Mouse (Mus musculus) intestine, embryonic 16.5 days (tissue): ENCODE data around the gene Tamm41. TPM values are rescaled to one million over a fixed set of nuclear protein-coding genes. Genes with fewer than 3 reads are reported as not detected.

Experiments used
- ATAC-seq: fragments of 200-750 bp; cut with Nextera tagmentation; 2 replicates; pipeline ENCODE4 v1.8.0; 2017; ENCODE audit warnings: moderate TSS enrichment, moderate library complexity
- H3K27ac ChIP-seq: fragments of 300-500 bp; sonication (generic); 2 replicates; pipeline ENCODE4 v1.5.1; 2014; ENCODE audit warnings: mild to moderate bottlenecking, low read length
- H3K27me3 ChIP-seq: fragments of 300-500 bp; sonication (generic); replicated peaks from 2 replicates; pipeline ENCODE4 v1.6.1; 2014; ENCODE audit warnings: low read length, control low read depth, mixed read lengths; ENCODE audit not compliant: control insufficient read depth, insufficient read depth
- H3K36me3 ChIP-seq: fragments of 300-500 bp; sonication (generic); 2 replicates; pipeline ENCODE4 v1.6.1; 2014; ENCODE audit warnings: low read length, control low read depth; ENCODE audit not compliant: control insufficient read depth, insufficient read depth
- H3K4me1 ChIP-seq: fragments of 300-500 bp; sonication (generic); 2 replicates; pipeline ENCODE4 v1.6.1; 2014; ENCODE audit warnings: low read length, control low read depth, mixed read lengths; ENCODE audit not compliant: control insufficient read depth, insufficient read depth
- H3K4me2 ChIP-seq: fragments of 300-500 bp; sonication (generic); 2 replicates; pipeline ENCODE4 v1.6.1; 2014; ENCODE audit warnings: low read depth, low read length, control low read depth
- H3K4me3 ChIP-seq: fragments of 300-500 bp; sonication (generic); 2 replicates; pipeline ENCODE4 v1.5.1; 2014; ENCODE audit warnings: mild to moderate bottlenecking, low read length
- H3K9ac ChIP-seq: fragments of 300-500 bp; sonication (generic); 2 replicates; pipeline ENCODE4 v1.6.1; 2014; ENCODE audit warnings: low read depth, low read length
- H3K9me3 ChIP-seq: fragments of 300-500 bp; sonication (generic); 2 replicates; pipeline ENCODE4 v1.6.1; 2016; ENCODE audit warnings: low read length, control low read depth; ENCODE audit not compliant: control insufficient read depth
- WGBS: fragments of 180-500 bp; shearing (Covaris S2); extraction: QIAGEN DNeasy Blood & Tissue Kit; methylation state at CpG from one replicate; pipeline ENCODE4 v1.1.7; 2014; 5-methylcytosine and 5-hydroxymethylcytosine counted together
- polyA plus RNA-seq: library from polyadenylated mRNA; unstranded; fragments of >200 nt; fragmentation: Nextera tagmentation; extraction: Ambion mirVana; gene quantifications from 2 replicates; pipeline ENCODE4 v1.2.1, GENCODE M21; 2015

The Tamm41 gene
- polyA plus RNA-seq, 1 experiment from 2014 or later = 66.8 TPM

- Histone ChIP-seq H3K4me3 (peak within 1 kb of the TSS; percentile 79), H3K9ac (peak within 1 kb of the TSS; percentile 82), H3K27me3 (no peaks in the 10 kb centered on the region), H3K4me1 (peaks cover 19% of the 10 kb centered on the region), H3K4me2 (peak within 1 kb of the TSS; percentile 99), H3K27ac (peak within 1 kb of the TSS; percentile 84), H3K9me3 (no peaks in the 10 kb centered on the region), H3K36me3 (no peaks in the 10 kb centered on the region)
- ATAC-seq = peak; percentile 69
- WGBS = under 1% methylated on average over 79 of the region's 79 CpGs
Observed at GRCm38 (mm10) chr6:114969213-114970120, 68.2 kb downstream of the Tamm41 start, which contains the start of gene Vgll4. Gene Vgll4, minus strand, starts transcription at chr6:114969994.

DNA sequence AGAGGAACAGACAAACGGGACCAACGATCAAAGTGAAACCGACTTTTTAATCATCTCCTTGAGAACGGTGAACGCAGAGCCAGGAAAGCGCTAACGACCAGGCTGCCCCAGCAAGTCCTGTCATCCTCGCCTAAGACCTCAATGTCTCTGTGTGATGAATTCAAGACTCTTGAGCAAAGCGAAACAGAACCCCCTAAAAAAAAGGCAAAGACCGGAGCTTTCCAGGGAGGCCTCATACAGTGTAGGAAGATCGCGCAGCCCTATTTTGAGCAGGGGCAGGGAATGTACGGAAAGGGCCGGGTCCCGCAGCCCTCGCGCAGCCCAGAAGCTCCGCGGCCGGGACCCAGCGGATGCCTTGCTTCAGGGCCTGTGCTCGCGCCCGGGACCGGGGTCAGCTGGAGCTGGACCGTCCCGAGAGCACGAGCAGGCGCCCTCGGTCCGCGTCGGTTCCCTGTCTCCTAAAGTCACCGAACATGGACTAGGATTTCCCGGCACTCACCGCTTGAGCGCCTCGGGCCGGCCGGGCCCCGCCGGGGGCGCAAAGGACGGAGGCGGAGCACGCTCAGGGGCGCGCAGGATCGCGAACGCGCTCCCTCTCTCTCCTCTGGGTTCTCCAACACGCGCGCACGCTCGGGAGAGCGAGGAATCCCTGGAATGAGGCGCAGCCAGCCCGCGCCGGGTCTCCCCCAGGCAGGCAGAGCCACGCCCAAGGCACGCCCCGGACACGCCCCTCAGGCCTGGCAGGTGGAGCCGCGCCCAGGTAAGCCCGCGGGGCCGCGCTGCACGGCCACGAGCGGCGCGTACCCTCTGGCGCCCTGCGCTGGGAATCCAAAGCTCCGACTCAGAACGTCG is 69.1 kb downstream of the Tamm41 start:
- under 1% methylated on average over 76 of the region's 82 CpGs for WGBS
- peak overlapping the region; percentile 99 for H3K4me2 ChIP-seq

DNA sequence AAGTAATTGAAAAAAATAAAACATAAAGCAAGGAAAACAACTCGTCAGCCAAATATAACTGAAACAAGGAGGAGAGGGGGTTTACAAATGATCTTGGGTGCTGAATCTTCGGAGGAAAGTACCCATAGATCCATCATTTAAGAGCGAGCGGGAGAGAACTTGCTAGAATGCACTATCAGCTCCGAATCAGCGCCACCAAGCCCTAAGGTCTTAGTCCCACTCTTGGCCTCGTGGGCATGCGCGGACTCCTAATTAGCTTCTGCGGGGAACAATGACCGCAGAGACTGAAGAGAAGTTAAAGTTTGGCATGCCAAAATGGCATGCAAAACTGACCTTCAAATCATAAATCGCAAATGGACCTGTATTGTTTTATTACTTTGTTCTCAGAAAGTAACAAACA is 70.1 kb downstream of the Tamm41 start:
- no peak overlapping the region for H3K27ac ChIP-seq
- H3K27me3 ChIP-seq = no peaks in the 10 kb centered on the region
- 60% methylated on average over 12 of the region's 12 CpGs for WGBS
- H3K4me3 ChIP-seq = peak overlapping the region; percentile 79
- ATAC-seq = no peak
- H3K36me3 ChIP-seq = no peaks in the 10 kb centered on the region
- no peaks in the 10 kb centered on the region for H3K9me3 ChIP-seq
- H3K4me1 ChIP-seq = peaks cover 25% of the 10 kb centered on the region
- no peak overlapping the region; the same call in 1 of the 2 replicates for H3K9ac ChIP-seq
- peak overlapping the region; percentile 99 for H3K4me2 ChIP-seq

More for the DNA sequence above, 69.1 kb downstream of the Tamm41 start:
- Histone ChIP-seq H3K4me1 (peaks cover 25% of the 10 kb centered on the region), H3K27ac (peak overlapping the region; percentile 84), H3K4me3 (peak overlapping the region; percentile 79), H3K9ac (peak overlapping the region; percentile 82), H3K36me3 (no peaks in the 10 kb centered on the region), H3K27me3 (no peaks in the 10 kb centered on the region), H3K9me3 (no peaks in the 10 kb centered on the region)
- ATAC-seq = peak; percentile 92

- no peak for ATAC-seq
- Histone ChIP-seq H3K36me3 (no peaks in the 10 kb centered on the region), H3K4me3 (no peak overlapping the region), H3K4me1 (peaks cover 26% of the 10 kb centered on the region), H3K27me3 (no peaks in the 10 kb centered on the region), H3K9me3 (no peaks in the 10 kb centered on the region), H3K9ac (no peak overlapping the region), H3K27ac (no peak overlapping the region), H3K4me2 (peak overlapping the region; percentile 99; the same call in 1 of the 2 replicates)
- WGBS = 56% methylated on average over 2 of the region's 2 CpGs
Observed at GRCm38 (mm10) chr6:114966396-114967154, 71.1 kb downstream of the Tamm41 start.

GRCm38 (mm10) chr6:114965802-114966201 is 71.9 kb downstream of the Tamm41 start:
- Histone ChIP-seq H3K36me3 (no peaks in the 10 kb centered on the region), H3K9ac (no peak overlapping the region), H3K4me2 (no peak overlapping the region), H3K9me3 (no peaks in the 10 kb centered on the region), H3K27ac (no peak overlapping the region), H3K4me3 (no peak overlapping the region), H3K4me1 (peaks cover 28% of the 10 kb centered on the region), H3K27me3 (no peaks in the 10 kb centered on the region)
- no peak for ATAC-seq
- WGBS = 65% methylated on average over 3 of the region's 3 CpGs

- no peak for ATAC-seq
- Histone ChIP-seq H3K27ac (no peak overlapping the region), H3K4me1 (peaks cover 27% of the 10 kb centered on the region), H3K9me3 (no peaks in the 10 kb centered on the region), H3K4me2 (no peak overlapping the region), H3K4me3 (no peak overlapping the region), H3K9ac (no peak overlapping the region), H3K27me3 (no peaks in the 10 kb centered on the region), H3K36me3 (no peaks in the 10 kb centered on the region)
- 56% methylated on average over 8 of the region's 8 CpGs for WGBS
Observed at GRCm38 (mm10) chr6:114965396-114965795, 72.3 kb downstream of the Tamm41 start.

DNA sequence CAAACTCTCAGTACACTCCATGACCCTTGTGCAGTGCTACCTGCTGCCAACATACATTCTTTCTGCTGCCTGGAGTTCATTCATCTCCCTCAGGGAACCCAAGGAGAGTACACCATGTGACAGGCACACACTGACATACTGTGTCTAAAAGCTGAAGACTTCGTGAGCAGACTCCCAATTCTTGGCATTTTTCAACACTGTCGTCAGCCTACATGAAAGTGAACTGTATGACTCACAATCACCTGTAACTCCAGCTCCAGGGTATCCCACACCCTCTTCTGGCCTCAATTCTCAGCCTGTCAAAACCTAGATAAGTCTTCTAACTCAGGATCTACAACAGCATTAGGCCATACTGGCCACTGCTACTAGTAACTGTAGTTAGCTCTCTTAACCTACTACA is 73.4 kb downstream of the Tamm41 start:
- H3K9ac ChIP-seq = no peak overlapping the region

DNA sequence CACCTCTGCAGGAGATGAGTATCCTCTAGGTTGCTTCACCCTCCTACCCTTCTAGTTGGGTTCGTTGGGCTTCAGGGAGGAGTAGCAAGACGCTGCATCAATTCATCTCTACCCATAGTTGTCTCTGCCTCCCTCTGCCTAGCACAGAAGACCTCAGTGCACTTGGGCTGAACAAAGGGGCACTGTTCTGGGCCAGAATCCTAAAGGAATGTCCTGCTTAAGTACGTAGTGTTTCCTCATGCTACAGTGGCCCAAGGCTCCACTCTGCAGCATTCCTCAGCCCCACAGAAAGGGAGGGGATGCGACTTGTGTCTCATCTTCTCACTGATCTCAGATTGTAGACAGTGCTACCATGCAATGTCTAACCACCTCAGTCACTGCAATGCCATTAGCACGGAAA is 74.0 kb downstream of the Tamm41 start:
- Histone ChIP-seq H3K4me1 (peaks cover 27% of the 10 kb centered on the region), H3K4me2 (no peak overlapping the region), H3K9ac (no peak overlapping the region), H3K9me3 (no peaks in the 10 kb centered on the region), H3K27me3 (no peaks in the 10 kb centered on the region), H3K36me3 (no peaks in the 10 kb centered on the region), H3K27ac (no peak overlapping the region), H3K4me3 (no peak overlapping the region)
- 68% methylated on average over 5 of the region's 5 CpGs for WGBS
- no peak for ATAC-seq

More for the DNA sequence above, 73.4 kb downstream of the Tamm41 start:
- Histone ChIP-seq H3K9me3 (no peaks in the 10 kb centered on the region), H3K4me1 (peaks cover 23% of the 10 kb centered on the region), H3K4me3 (no peak overlapping the region), H3K36me3 (no peaks in the 10 kb centered on the region), H3K27ac (no peak overlapping the region), H3K4me2 (no peak overlapping the region), H3K27me3 (no peaks in the 10 kb centered on the region)
- 77% methylated on average over 2 of the region's 2 CpGs for WGBS
- ATAC-seq = no peak
